Mouse (Mus musculus): ENCODE results near the gene Irgc1.

Gene Irgc1

DNA sequence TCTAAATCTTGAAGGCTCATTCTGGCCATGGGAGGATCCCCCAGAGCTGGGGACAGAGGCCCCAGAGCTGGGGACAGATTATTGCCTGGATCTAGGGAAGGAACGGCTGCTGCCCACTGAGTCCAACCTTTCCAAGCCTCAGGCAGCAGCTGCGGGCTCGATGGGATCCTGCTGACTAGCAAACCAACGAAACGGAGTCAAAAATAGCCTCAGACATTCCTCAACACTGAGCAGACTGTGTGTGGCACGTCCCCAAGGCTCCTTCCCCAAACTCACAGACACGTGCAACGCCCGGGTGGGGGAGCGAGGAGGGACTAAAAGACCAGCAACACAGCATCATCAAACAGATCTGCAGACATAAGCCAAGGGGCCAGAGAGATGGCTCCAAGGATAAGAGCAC is 14.1 kb downstream of the Irgc1 start:
- no peaks in the 10 kb centered on the region for H3K9me3 ChIP-seq (ENCODE audit: low read length)
- TF ChIP-seq POU5F1 (IDR thresholded peaks at IDR 0.05; ENCODE audit: borderline replicate concordance, low read length) (no peak), NANOG (IDR thresholded peaks at IDR 0.05; ENCODE audit: borderline replicate concordance, low read length) (no peak), CTCF (conservative IDR thresholded peaks at IDR 0.05; ENCODE audit: low read length) (no peak)
- no peak overlapping the region for H3K4me3 ChIP-seq (replicated peaks; ENCODE audit: low read length)
- H3K36me3 ChIP-seq (ENCODE audit: insufficient read depth, low read length), result no peaks in the 10 kb centered on the region
- peaks cover 10% of the 10 kb centered on the region for H3K4me1 ChIP-seq (replicated peaks; ENCODE audit: low read depth, low read length)
- H3K27me3 ChIP-seq (ENCODE audit: insufficient read depth, low read length), result peaks cover 38% of the 10 kb centered on the region

DNA sequence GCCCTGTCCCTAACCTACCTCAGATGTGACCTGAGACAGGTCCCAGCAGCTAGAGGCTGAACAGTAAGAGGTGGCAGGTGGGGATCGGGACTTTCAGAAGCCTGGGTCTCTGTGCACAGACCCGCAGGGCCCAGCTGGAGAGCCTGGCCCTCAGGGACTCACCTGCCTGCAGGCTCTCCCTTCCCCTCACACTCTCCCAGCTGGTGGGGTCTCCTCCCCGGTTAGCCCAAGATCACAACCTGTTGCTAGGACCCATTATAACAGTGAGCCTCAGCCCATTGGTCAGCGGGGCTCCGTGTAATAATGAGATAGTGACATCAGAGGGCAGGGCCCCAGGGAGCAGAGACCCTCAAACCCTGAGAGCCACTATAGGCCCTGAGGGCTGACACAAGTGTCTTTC is 16.8 kb downstream of the Irgc1 start:
- peaks cover 64% of the 10 kb centered on the region for H3K27me3 ChIP-seq (ENCODE audit: insufficient read depth, low read length)
- H3K36me3 ChIP-seq (ENCODE audit: insufficient read depth, low read length), result no peaks in the 10 kb centered on the region
- no peaks in the 10 kb centered on the region for H3K9me3 ChIP-seq (ENCODE audit: low read length)
- H3K4me3 ChIP-seq (replicated peaks; ENCODE audit: low read length), result no peak overlapping the region
- peaks cover 17% of the 10 kb centered on the region for H3K4me1 ChIP-seq (replicated peaks; ENCODE audit: low read depth, low read length)
- TF ChIP-seq CTCF (conservative IDR thresholded peaks at IDR 0.05; ENCODE audit: low read length) (no peak), NANOG (IDR thresholded peaks at IDR 0.05; ENCODE audit: borderline replicate concordance, low read length) (no peak), POU5F1 (IDR thresholded peaks at IDR 0.05; ENCODE audit: borderline replicate concordance, low read length) (no peak)

DNA sequence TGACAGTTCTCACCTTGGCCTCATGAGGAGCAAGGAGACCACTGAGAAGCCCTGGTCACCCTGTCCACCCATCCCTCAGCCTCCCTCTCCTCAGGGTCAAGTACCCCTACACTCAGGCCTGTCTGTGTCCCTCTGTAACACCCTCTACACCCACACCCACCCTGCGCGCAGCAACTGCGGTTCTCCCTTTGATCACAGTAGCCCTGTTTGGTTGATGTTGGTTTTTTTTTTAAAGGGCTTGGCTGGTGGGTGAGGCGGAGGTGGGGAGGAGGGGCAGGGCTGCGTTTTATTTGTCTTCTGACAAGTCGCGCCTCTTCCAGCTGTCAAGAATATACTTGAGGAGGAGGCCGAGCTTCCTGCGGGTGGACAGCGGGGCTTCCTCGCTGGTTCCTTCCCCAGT is 20.4 kb downstream of the Irgc1 start:
- no peak for TF ChIP-seq NANOG (IDR thresholded peaks at IDR 0.05; ENCODE audit: borderline replicate concordance, low read length)
- no peak for TF ChIP-seq POU5F1 (IDR thresholded peaks at IDR 0.05; ENCODE audit: borderline replicate concordance, low read length)
- no peak for TF ChIP-seq CTCF (conservative IDR thresholded peaks at IDR 0.05; ENCODE audit: low read length)
- Histone ChIP-seq H3K4me3 (replicated peaks; ENCODE audit: low read length) (peak overlapping the region; percentile 71), H3K36me3 (ENCODE audit: insufficient read depth, low read length) (no peaks in the 10 kb centered on the region), H3K9me3 (ENCODE audit: low read length) (no peaks in the 10 kb centered on the region), H3K27me3 (ENCODE audit: insufficient read depth, low read length) (peaks cover 66% of the 10 kb centered on the region), H3K4me1 (replicated peaks; ENCODE audit: low read depth, low read length) (peaks cover 17% of the 10 kb centered on the region)

DNA sequence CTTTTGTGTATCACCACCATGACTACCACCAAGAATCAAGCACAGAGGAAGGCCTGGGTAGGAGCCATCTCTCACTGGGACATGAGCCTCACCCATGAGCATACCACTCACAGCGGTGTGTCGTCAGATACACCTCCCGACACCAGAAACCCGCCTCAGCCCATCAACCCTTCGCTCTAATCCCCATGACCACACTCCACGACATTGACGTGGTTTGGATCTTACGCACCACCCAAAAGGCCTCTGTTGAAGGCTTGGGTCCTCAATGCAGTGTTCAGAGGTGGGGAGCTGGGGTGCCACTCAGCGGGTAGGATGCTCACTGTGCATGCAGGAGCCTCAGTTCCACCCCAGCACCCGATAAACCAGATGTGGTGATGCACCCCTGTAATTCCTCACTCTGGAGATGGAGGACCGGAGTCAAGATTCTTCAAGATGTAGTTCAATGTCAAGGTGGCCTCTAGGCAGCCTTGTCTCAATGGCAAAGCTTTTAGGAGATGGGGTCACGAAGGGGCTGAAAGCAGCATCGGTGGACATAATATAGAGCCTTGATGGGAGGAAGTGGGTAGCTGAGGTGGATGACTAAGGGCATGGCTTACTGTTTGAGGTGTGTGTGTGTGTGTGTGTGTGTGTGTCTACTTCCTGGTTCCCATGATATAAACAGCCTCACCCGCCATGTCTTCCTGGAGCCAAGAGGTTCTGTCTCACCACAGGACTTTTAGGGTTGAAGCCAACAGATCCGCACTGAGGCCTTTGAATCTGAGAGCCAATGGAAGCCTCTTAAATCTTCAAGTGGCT is 21.3 kb downstream of the Irgc1 start:
- peaks cover 66% of the 10 kb centered on the region for H3K27me3 ChIP-seq (ENCODE audit: insufficient read depth, low read length)
- TF ChIP-seq NANOG (IDR thresholded peaks at IDR 0.05; ENCODE audit: borderline replicate concordance, low read length) (no peak), POU5F1 (IDR thresholded peaks at IDR 0.05; ENCODE audit: borderline replicate concordance, low read length) (no peak), CTCF (conservative IDR thresholded peaks at IDR 0.05; ENCODE audit: low read length) (no peak)
- no peaks in the 10 kb centered on the region for H3K36me3 ChIP-seq (ENCODE audit: insufficient read depth, low read length)
- H3K4me3 ChIP-seq (replicated peaks; ENCODE audit: low read length), result no peak overlapping the region
- no peaks in the 10 kb centered on the region for H3K9me3 ChIP-seq (ENCODE audit: low read length)
- H3K4me1 ChIP-seq (replicated peaks; ENCODE audit: low read depth, low read length), result peaks cover 17% of the 10 kb centered on the region

DNA sequence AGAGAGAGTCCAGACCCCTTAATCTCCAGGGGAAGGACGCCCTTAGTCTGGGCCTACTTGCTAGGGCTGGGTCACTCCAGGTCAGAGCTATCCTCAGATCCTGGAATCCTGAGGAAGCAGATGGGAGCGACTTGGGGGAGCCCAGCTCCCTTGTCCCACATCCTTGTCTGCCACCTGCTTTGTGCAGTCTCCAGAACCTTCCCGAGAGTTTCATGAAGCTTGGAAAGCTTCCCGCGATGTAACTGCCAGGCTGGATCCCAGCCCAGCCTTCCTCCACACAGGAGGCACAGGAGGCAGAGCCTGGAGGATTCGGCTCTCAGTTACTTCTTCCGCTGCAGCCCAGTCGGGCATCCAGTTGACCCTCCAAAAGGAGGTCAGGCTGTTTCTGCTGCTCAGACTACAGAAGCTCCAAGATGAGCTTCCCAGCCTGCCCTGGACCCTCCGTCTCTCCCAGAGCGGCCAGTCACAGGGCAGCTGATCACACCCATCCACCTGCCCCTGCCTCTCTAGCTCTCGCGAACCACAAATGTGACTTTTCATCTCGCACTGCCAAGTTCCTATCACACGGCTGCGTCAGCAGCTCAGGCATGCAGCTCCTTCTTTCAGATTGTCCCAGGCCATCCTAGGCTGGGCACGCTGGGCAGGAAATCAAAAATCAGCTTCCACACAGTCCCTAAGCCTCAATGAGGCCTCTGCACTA is 22.5 kb downstream of the Irgc1 start:
- peaks cover 17% of the 10 kb centered on the region for H3K4me1 ChIP-seq (replicated peaks; ENCODE audit: low read depth, low read length)
- H3K4me3 ChIP-seq (replicated peaks; ENCODE audit: low read length), result no peak overlapping the region
- no peaks in the 10 kb centered on the region for H3K9me3 ChIP-seq (ENCODE audit: low read length)
- H3K27me3 ChIP-seq (ENCODE audit: insufficient read depth, low read length), result peaks cover 60% of the 10 kb centered on the region
- TF ChIP-seq CTCF (conservative IDR thresholded peaks at IDR 0.05; ENCODE audit: low read length) (no peak), POU5F1 (IDR thresholded peaks at IDR 0.05; ENCODE audit: borderline replicate concordance, low read length) (no peak), NANOG (IDR thresholded peaks at IDR 0.05; ENCODE audit: borderline replicate concordance, low read length) (no peak)
- no peaks in the 10 kb centered on the region for H3K36me3 ChIP-seq (ENCODE audit: insufficient read depth, low read length)

DNA sequence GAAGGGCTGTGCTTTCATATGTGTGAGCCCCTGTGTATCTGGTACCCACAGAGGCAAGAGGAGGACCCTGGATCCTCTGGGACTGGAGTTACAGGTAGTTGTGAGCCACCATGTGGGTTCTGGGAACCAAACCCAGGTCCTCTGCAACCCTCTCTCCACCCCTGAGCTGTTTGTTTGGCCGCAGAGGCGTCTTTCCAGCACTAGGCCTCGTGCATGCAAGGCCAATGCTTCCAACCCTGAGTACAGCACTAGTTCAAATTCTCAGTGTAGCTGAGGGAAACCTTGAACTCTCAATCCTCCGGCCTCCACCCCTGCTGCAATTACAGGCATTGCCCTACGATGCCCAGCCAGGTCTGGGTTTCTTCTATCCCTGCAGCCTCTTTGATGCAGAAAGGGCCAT is 23.4 kb downstream of the Irgc1 start:
- Histone ChIP-seq H3K36me3 (ENCODE audit: insufficient read depth, low read length) (peaks cover 6% of the 10 kb centered on the region), H3K9me3 (ENCODE audit: low read length) (no peaks in the 10 kb centered on the region), H3K4me3 (replicated peaks; ENCODE audit: low read length) (no peak overlapping the region), H3K27me3 (ENCODE audit: insufficient read depth, low read length) (peaks cover 52% of the 10 kb centered on the region), H3K4me1 (replicated peaks; ENCODE audit: low read depth, low read length) (peaks cover 17% of the 10 kb centered on the region)
- TF ChIP-seq NANOG (IDR thresholded peaks at IDR 0.05; ENCODE audit: borderline replicate concordance, low read length) (no peak), CTCF (conservative IDR thresholded peaks at IDR 0.05; ENCODE audit: low read length) (no peak), POU5F1 (IDR thresholded peaks at IDR 0.05; ENCODE audit: borderline replicate concordance, low read length) (no peak)

DNA sequence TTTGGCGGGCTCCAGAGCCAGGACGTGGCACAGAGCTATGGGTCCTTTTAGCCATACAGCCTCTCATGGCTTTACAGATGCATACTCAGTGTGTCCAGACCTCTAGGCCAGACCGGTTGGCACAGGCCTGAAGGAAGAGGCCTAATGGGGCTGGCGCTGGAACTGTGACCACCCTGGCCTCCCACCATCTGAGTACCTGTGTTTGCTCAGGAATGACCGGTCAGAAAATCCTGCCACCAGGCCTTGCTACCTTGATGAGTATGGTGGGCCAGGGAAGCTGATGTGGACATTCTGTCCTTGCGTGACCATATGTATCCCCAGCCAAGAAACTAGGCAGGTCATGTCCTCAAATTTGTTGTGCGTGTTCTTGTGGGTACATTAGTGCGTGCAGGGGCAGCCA is 24.9 kb downstream of the Irgc1 start:
- H3K9me3 ChIP-seq (ENCODE audit: low read length), result no peaks in the 10 kb centered on the region
- H3K36me3 ChIP-seq (ENCODE audit: insufficient read depth, low read length), result peaks cover 22% of the 10 kb centered on the region
- no peak overlapping the region for H3K4me3 ChIP-seq (replicated peaks; ENCODE audit: low read length)
- peaks cover 36% of the 10 kb centered on the region for H3K27me3 ChIP-seq (ENCODE audit: insufficient read depth, low read length)
- no peak for TF ChIP-seq NANOG (IDR thresholded peaks at IDR 0.05; ENCODE audit: borderline replicate concordance, low read length)
- no peak for TF ChIP-seq CTCF (conservative IDR thresholded peaks at IDR 0.05; ENCODE audit: low read length)
- no peak for TF ChIP-seq POU5F1 (IDR thresholded peaks at IDR 0.05; ENCODE audit: borderline replicate concordance, low read length)
- H3K4me1 ChIP-seq (replicated peaks; ENCODE audit: low read depth, low read length), result peaks cover 12% of the 10 kb centered on the region

DNA sequence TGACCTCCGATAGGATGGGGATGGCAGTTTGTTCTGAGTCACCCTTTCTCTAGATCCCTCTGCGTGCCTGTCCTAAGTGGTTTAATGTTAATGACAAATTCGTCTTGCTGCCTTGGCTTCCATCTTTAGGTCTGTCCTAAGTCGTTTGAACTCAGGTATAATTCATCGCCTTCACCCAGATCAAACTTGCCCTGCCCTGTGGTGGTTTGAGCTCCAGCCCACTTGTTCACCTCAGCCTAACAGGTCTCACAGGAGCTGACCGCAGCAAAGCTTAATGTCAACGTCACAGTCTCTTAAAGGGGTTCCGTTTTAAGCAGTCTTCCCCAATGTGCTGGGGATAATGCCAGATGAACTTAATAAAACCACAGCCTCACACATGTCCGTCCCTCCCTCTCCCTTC is 26.2 kb downstream of the Irgc1 start:
- Histone ChIP-seq H3K4me3 (replicated peaks; ENCODE audit: low read length) (no peak overlapping the region), H3K36me3 (ENCODE audit: insufficient read depth, low read length) (peaks cover 34% of the 10 kb centered on the region), H3K4me1 (replicated peaks; ENCODE audit: low read depth, low read length) (peaks cover 7% of the 10 kb centered on the region; the same call in 1 of the 2 replicates), H3K9me3 (ENCODE audit: low read length) (no peaks in the 10 kb centered on the region), H3K27me3 (ENCODE audit: insufficient read depth, low read length) (peaks cover 25% of the 10 kb centered on the region)
- TF ChIP-seq CTCF (conservative IDR thresholded peaks at IDR 0.05; ENCODE audit: low read length) (no peak), NANOG (IDR thresholded peaks at IDR 0.05; ENCODE audit: borderline replicate concordance, low read length) (no peak), POU5F1 (IDR thresholded peaks at IDR 0.05; ENCODE audit: borderline replicate concordance, low read length) (no peak)

Measured in E14TG2a.4 (cell line).